Mouse (Mus musculus) right cerebral cortex, postnatal 25 days (tissue): ENCODE data around the gene Wwc1.
A peak's percentile ranks its signal among the peaks of the same experiment; 100 is the strongest.
"Not testable (repeated sequence)": the region's sequence is repeated elsewhere in the genome, so short reads cannot be mapped to it uniquely, and the experiment has no call there.

Source experiments
- DNase-seq: peaks from one replicate; pipeline ENCODE4 v3.0.0; 2022

Wwc1 gene

DNA sequence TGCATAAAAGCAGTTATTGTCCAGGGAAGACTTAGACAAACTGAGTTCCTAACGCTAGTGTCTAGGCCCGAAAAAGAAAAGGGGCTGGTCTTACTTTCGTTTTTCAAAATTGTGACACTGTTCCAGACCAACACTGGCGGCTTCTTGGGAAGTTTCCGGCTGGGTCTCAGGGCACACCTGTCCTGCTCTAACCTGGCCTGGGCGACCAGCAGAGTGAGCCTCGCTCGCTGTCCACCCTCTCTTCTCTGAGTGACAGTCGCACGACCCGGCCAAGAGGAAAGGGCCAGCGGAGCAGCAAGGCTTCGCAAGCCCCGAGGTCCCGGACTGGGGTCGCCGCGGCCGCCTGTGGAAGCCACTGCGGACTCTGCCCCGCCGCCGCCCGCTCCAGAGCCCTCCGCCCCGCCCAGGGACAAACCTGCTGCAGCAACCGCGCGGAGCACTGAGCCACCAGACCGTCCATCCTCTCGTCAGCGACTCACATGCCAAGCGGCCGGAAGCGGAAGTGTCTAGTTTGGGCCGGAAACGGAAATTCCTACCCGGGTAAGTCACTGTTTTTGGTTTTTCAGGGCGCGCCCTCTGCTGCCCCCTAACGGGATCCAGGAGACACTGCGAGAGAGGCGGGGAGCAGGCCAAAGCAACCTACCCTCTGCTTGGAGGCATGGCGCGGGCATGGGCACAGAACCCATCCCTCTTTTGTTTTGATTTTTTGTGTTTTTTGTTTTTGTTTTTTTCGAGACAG is 146.1 kb downstream of the Wwc1 start, which contains the start of gene Rars:
Gene Rars (minus strand): TSS at position 485 of the 739 bp plus-strand sequence.
- peak; percentile 90 for DNase-seq

GRCm38 (mm10) chr11:35833270-35833669 is 147.1 kb downstream of the Wwc1 start:
- DNase-seq, result no peak

GRCm38 (mm10) chr11:35832139-35832538 is 148.2 kb downstream of the Wwc1 start:
- no peak for DNase-seq

GRCm38 (mm10) chr11:35827714-35828113 is 152.6 kb downstream of the Wwc1 start:
- DNase-seq, result no peak

GRCm38 (mm10) chr11:35816316-35816715 is 164.0 kb downstream of the Wwc1 start:
- DNase-seq, result no peak

GRCm38 (mm10) chr11:35811458-35811857 is 168.9 kb downstream of the Wwc1 start:
- no peak for DNase-seq

GRCm38 (mm10) chr11:35801332-35801731 is 179.0 kb downstream of the Wwc1 start:
- DNase-seq, result no peak

DNA sequence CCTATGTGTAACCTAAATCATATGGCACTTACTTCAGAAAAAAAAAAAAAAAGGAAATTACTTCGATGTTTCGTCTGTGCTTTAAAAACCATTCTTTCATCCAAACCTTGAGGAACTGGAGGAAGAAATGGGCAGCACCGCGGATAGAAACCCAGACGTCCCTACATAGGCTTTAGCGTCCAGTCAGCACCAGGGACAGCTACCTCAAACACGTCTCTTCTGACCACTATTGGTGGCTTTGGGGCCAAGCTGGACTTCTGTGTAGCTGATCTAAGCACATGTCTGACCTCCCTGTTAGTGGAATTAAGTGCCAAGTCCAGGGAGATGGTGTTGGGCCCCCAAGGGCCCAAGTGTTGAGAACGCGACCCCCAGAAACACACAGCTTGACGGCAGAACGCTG is 181.5 kb downstream of the Wwc1 start, which contains the start of gene Fbll1:
Gene Fbll1 (minus strand): TSS at position 11 of the 400 bp plus-strand sequence.
- no peak for DNase-seq

GRCm38 (mm10) chr11:35798495-35798820 is 181.9 kb downstream of the Wwc1 start:
- DNase-seq, result peak; percentile 83

DNA sequence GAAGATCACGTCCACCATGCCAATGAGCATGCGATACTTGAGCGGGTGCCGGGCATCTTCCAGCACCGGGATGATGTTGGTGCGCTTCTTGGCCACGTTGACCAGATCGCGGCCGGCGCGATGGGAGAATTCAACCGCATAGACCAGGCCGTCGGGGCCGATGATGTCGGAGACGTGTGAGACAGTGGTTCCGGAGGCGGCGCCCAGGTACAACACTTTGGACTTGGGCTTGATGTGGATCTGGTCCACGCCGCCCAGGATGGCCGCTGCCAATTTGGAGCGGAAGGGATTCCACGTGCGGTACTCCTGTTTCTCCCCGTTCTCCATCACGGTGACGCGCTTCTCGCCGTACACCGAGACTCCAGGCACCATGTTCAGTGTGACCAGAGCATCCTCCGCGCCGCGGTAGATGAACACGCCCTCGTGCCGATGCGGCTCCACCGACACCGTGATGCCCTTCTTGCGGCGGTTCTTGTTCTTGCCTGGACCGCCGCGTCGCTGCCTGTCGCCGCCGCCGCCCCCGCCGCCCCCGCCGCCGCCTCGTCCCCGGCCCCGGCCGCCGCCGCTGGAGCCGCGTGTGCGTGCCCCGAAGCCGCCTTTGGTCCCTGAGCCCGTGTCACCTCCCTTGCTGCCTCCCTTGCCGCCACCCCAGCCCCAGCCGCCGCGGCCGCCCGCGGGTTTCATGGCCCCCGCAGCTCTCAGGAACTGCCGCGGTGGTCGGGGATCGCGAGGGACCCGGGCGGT is 182.4 kb downstream of the Wwc1 start:
- DNase-seq, result peak; percentile 44

DNA sequence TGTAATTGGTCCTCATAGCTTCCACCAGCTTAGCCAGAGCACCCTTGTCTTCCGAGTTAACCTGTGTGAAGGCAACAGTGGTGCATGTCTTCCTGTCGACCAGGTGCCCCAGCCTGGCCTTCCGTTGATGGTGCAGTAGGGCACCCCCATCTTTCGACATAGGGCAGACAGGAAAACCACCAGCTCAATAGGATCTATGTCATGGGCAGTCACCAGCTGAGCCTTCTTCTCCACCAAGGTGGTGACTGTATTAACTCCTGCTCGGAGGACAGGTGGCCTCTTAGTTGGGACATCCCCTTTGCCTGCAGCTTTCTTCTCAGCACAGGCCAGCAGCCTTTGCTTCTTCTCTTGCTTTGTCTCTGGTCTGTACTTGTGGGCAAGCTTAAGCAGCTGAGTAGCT is 187.5 kb downstream of the Wwc1 start:
- not testable (repeated sequence) for DNase-seq

DNA sequence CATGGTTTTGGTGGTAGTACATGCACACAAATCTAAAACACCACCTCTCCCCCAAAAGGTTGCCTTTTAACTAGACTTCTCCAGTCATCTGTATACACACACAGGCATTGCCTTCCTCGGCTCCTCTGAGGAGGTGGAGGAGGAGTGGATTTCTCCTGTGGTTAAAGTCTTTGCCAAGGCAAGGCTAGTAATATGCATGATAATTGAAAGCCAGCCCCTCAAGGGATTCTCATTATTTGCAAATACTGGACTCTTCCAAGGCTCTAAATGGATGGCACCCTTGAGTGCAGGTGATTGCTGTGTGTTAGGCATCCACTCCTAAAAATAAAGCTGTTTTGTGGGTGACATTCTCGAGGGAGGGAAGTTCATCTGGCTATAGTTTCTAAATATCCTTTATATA is 191.9 kb downstream of the Wwc1 start:
- no peak for DNase-seq
